Mouse (Mus musculus): ENCODE measurements around the gene Ttc28.

The Ttc28 gene

GRCm38 (mm10) chr5:111037123-111037748, 157.6 kb downstream of the Ttc28 start:
- TF ChIP-seq GATA4 (IDR thresholded peaks at IDR 0.05; ENCODE audit: insufficient replicate concordance, low read length) = no peak

GRCm38 (mm10) chr5:111039771-111040170, 160.2 kb downstream of the Ttc28 start:
- no peak for TF ChIP-seq GATA4 (IDR thresholded peaks at IDR 0.05; ENCODE audit: insufficient replicate concordance, low read length)

DNA sequence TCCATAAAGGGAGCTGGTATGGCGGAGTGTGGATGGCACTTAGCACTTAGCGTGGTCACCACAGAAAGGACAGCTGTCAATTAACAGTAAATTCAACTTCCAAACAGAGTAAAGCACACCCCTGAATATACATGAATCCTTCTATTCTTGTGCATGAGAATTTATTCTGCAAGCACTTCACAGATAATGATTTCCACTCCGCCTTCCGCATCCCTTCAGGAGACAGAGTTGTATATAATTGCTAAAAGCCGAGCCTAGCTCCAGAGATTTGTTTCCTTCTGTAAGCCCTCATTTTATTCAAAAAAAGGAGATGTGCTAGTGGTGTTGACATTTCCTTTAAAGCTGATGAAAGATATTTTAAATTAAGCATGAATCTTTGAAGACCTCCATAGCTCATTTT, 162.3 kb downstream of the Ttc28 start:
- no peak for TF ChIP-seq GATA4 (IDR thresholded peaks at IDR 0.05; ENCODE audit: insufficient replicate concordance, low read length)

- no peak for TF ChIP-seq GATA4 (IDR thresholded peaks at IDR 0.05; ENCODE audit: insufficient replicate concordance, low read length)
Observed at GRCm38 (mm10) chr5:111044193-111044592, 164.6 kb downstream of the Ttc28 start.

DNA sequence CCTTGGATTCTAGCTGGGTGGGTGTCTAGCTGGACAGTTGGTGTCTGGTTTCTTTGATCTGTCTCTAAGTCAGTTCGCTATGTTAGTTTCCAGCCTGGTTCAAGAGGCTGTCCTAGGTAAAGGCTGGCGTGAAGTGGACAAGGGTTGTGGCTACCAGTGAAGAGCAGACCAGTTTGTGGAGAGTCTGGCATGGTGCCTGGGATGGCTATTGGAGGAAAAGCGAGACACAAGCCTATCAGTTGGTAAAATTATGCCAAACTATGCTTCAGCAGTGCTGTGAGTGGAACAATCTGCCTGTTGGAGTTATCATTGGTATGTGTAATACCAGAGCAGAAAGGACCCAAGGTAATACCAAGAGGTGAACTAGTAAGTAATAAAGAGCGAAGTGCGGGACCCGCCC, 166.8 kb downstream of the Ttc28 start:
- TF ChIP-seq GATA4 (IDR thresholded peaks at IDR 0.05; ENCODE audit: insufficient replicate concordance, low read length) = no peak

DNA sequence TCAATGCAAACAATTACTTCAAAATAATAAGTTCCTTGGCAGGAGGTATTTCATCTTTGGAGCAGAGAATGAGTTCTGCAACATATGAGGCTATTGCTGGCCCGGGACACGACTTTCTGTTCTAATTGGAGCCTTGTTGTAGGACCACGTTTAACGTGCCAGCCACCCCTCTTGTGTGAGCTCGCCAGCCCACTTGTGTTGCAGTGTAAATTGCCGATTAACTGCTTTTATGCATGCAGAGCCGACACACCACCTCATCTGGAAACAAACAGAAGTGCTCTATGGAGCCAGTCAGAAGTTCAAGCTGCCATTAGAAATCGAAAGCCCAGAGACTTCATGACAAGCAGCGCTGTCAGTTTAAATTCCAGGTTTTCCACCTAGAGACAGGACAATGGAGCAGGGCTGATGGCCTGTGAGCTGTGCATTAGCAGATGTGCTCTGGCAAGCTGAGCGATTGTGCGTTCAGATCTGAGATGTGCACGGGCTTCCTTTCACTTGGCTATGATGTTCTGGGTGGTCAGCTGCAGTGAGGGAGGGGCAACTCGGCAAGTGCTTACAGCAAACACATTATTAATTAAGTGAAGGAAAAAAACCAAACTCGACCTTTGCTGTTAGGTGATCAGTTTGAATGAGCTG, 167.4 kb downstream of the Ttc28 start:
- TF ChIP-seq GATA4 (IDR thresholded peaks at IDR 0.05; ENCODE audit: insufficient replicate concordance, low read length) = no peak

GRCm38 (mm10) chr5:111048036-111048435, 168.4 kb downstream of the Ttc28 start:
- no peak for TF ChIP-seq GATA4 (IDR thresholded peaks at IDR 0.05; ENCODE audit: insufficient replicate concordance, low read length)

- TF ChIP-seq GATA4 (IDR thresholded peaks at IDR 0.05; ENCODE audit: insufficient replicate concordance, low read length) = no peak
Observed at GRCm38 (mm10) chr5:111049584-111049983, 170.0 kb downstream of the Ttc28 start.

GRCm38 (mm10) chr5:111050135-111050534, 170.5 kb downstream of the Ttc28 start:
- TF ChIP-seq GATA4 (IDR thresholded peaks at IDR 0.05; ENCODE audit: insufficient replicate concordance, low read length) = no peak

DNA sequence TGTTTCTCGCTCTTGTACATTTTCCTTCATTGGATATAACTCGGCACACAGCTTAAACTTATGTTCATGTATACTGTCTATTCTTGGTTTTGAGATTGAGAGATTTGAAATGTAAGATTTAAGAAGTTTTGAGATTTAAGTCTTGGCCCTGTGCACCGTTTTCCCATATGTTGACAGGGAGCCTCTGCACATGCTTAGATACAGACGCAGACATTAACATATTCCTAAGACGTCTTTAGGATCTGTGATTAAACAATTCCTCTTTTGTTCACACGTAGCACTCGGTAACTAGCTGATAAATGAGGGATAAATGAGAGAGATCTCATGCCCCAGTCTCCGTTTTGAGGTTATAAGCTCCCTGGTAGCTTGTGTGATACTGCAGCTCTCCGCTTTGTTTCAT, 174.8 kb downstream of the Ttc28 start:
- no peak for TF ChIP-seq GATA4 (IDR thresholded peaks at IDR 0.05; ENCODE audit: insufficient replicate concordance, low read length)

DNA sequence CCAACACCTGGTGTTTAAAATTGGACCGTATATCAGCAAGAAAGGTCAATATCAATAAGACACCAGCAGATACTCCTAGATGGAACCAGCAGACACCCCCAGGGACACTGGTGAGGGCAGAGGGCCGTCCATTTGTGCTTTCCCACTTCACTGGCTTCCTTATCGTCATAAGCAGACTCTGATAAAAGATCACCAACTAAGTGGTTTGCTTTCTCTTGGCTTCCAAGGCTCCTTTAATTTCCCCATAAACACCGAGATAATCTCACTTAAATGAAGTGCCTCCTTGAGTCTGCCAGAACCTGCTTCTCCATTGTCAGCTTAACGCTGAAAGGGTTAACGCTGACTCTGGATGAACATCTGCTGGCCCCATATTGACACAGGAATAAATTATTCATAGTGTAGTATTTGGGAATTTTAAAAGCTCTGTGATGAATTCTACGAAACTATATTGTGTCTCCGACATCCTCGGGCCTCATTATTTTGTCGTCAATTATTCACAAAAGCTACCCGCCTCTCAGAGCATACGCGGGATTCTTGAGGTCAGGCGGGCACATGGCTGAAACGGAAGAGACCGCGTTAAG, 175.3 kb downstream of the Ttc28 start:
- no peak for TF ChIP-seq GATA4 (IDR thresholded peaks at IDR 0.05; ENCODE audit: insufficient replicate concordance, low read length)

GRCm38 (mm10) chr5:111055507-111055906, 175.9 kb downstream of the Ttc28 start:
- TF ChIP-seq GATA4 (IDR thresholded peaks at IDR 0.05; ENCODE audit: insufficient replicate concordance, low read length) = no peak

- TF ChIP-seq GATA4 (IDR thresholded peaks at IDR 0.05; ENCODE audit: insufficient replicate concordance, low read length) = no peak
Observed at GRCm38 (mm10) chr5:111057084-111057483, 177.5 kb downstream of the Ttc28 start.

DNA sequence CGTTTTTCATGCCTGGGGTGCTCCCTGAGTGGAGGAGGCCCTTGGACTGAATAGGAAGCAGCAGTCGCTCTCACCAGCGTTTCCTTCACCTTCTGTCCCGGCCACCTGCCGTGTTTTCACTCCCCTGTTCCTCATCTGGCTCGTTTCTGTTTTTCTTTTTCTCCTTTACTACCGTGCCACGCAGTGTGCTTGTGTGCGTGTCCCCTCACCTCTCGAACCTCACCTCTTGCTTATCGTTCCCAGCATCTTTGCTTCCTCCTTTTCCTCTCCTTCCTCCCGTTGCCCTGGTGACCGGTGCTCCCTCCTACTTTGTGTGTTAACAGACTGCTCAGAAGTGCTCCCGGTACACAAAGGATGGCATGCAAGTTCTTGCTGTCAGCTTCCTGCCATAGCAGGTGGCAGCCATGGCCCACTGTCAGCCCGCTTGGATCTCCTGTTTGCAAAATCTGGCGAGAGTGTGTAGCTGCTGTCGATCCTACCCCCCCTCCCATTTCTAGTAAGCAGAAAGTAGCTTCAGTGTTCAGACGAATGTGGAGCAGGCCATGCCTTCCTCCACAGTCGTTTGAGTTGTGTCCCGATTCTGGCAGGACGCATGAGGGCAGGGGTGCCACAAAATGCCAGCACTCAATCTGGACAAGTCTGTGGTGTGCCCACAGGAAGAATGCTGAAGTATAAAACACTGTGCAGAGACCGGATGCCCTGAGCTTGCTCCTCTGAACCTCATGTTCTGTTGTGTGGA, 179.0 kb downstream of the Ttc28 start:
- TF ChIP-seq GATA4 (IDR thresholded peaks at IDR 0.05; ENCODE audit: insufficient replicate concordance, low read length) = no peak

DNA sequence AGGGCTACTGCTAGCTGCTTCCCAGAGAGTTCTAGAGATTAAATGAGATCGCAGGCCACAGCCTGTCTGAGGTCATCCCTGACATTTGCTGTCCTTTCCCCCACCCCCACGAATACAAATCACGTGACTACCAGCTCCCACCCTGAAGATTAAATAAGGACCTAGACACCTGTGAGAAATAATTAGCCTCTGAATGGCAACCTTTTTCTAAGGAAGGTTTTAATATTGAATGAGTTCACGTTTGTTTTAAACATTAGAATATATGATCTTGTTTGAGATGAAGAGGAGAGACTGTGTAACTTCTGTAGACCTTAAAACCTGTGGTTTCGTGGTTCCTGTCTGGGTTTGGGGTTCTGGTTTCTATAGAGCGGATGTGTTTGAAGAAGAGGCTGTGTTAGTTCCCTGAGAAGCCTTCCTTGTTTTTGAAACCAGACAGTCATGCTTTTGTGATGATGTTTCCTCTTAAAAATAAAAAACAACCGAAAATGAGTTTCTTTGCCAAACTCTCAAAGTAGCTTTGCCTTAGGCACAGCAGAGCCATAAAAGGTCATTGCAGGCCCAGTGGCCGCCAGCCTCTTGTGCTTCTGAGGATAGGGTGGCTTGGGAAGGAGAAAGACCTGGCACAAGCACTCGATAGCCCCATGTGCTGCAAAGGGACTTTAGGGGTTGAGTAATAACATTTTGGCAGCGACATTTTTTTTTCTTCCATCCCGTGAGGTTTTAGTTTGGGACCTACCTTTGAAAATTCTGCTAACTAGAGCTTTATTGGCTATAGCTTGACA, 179.7 kb downstream of the Ttc28 start:
- no peak for TF ChIP-seq GATA4 (IDR thresholded peaks at IDR 0.05; ENCODE audit: insufficient replicate concordance, low read length)
